Mouse (Mus musculus) ovary, postnatal 36 days (tissue): Measurements from ENCODE around the gene Dtymk.

Experiments used
- DNase-seq: peaks from one replicate; pipeline ENCODE4 v3.0.0; 2022; ENCODE audit warnings: low spot score, mixed read lengths

The Dtymk gene

DNA sequence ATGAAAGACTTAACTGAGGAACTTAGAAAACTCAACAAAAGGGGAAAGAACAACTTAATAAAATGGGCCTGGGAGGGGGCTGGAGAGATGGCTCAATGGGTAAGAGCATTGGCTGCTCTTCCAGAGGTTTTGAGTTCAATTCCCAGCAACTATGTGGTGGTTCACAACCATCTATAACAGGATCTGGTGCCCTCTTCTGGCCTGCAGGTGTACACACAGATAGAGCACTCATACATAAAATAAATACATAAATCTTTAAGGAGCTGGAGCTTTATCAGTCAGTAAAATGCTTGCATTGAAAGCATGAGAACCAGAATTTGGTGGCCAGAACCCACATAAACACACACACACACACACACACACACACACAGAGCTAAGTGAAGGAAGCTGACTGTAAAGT, 58.8 kb downstream of the Dtymk start:
- DNase-seq, result no peak
